Mouse (Mus musculus): ENCODE results near the gene Ptprq. TPM values are rescaled to one million over a fixed set of nuclear protein-coding genes. Genes with fewer than 3 reads are reported as not detected.

Ptprq gene
- total RNA-seq, 1 experiment: 0.04 TPM

GRCm38 (mm10) chr10:107698716-107699115 is 21.1 kb downstream of the Ptprq start:
- H3K9me3 ChIP-seq (ENCODE audit: control insufficient read depth, insufficient read depth, low read depth, low read length): no peaks in the 10 kb centered on the region
- in situ Hi-C loops (cut with MboI; ENCODE audit: low sequenced_read_pairs in 2 of 2, unreplicated experiment in 2 of 2): no loop called here

GRCm38 (mm10) chr10:107697177-107697576 is 22.7 kb downstream of the Ptprq start:
- DNase-seq (ENCODE audit: low read depth, low spot score): no peak
- Histone ChIP-seq H3K9ac (ENCODE audit: insufficient read depth, low read depth, low read length, poor library complexity, severe bottlenecking) (no peak overlapping the region), H3K9me3 (ENCODE audit: control insufficient read depth, insufficient read depth, low read depth, low read length) (no peaks in the 10 kb centered on the region), H3K4me3 (ENCODE audit: insufficient read depth in 1 of 2, low read depth in 1 of 2, low read length in 2 of 2, poor library complexity in 1 of 2, severe bottlenecking in 1 of 2) (no peak overlapping the region), H3K36me3 (ENCODE audit: control insufficient read depth, insufficient read depth, low read length, poor library complexity, severe bottlenecking) (no peaks in the 10 kb centered on the region), H3K27ac (ENCODE audit: insufficient read depth, low read depth, low read length, poor library complexity, severe bottlenecking) (no peak overlapping the region), H3K4me1 (ENCODE audit: control insufficient read depth in 2 of 2, insufficient read depth in 2 of 2, low read length in 2 of 2, poor library complexity in 1 of 2) (no peaks in the 10 kb centered on the region)
- in situ Hi-C loops (cut with MboI; ENCODE audit: low sequenced_read_pairs in 2 of 2, unreplicated experiment in 2 of 2): no loop called here
- TF ChIP-seq ZNF384 (IDR thresholded peaks at IDR 0.05; ENCODE audit: low read depth, low read length): no peak
- TF ChIP-seq MAFK (IDR thresholded peaks at IDR 0.05; ENCODE audit: insufficient read depth, low read depth, low read length): no peak

More at GRCm38 (mm10) chr10:107698716-107699115, 21.1 kb downstream of the Ptprq start:
- H3K4me1 ChIP-seq (ENCODE audit: control insufficient read depth in 2 of 2, insufficient read depth in 2 of 2, low read length in 2 of 2, poor library complexity in 1 of 2): no peaks in the 10 kb centered on the region
- H3K36me3 ChIP-seq (ENCODE audit: control insufficient read depth, insufficient read depth, low read length, poor library complexity, severe bottlenecking): no peaks in the 10 kb centered on the region
- no peak for DNase-seq (ENCODE audit: low read depth, low spot score)
- no peak overlapping the region for H3K4me3 ChIP-seq (ENCODE audit: insufficient read depth in 1 of 2, low read depth in 1 of 2, low read length in 2 of 2, poor library complexity in 1 of 2, severe bottlenecking in 1 of 2)
- no peak overlapping the region for H3K9ac ChIP-seq (ENCODE audit: insufficient read depth, low read depth, low read length, poor library complexity, severe bottlenecking)
- H3K27ac ChIP-seq (ENCODE audit: insufficient read depth, low read depth, low read length, poor library complexity, severe bottlenecking): no peak overlapping the region
- TF ChIP-seq CHD2 (IDR thresholded peaks at IDR 0.05; ENCODE audit: low read depth, low read length) (no peak), ZNF384 (IDR thresholded peaks at IDR 0.05; ENCODE audit: low read depth, low read length) (no peak), MAFK (IDR thresholded peaks at IDR 0.05; ENCODE audit: insufficient read depth, low read depth, low read length) (no peak), HCFC1 (IDR thresholded peaks at IDR 0.05; ENCODE audit: borderline replicate concordance, insufficient read depth, low read length) (no peak), ZC3H11A (IDR thresholded peaks at IDR 0.05; ENCODE audit: borderline replicate concordance, low read depth, low read length) (no peak)

- Histone ChIP-seq H3K9ac (ENCODE audit: insufficient read depth, low read depth, low read length, poor library complexity, severe bottlenecking) (no peak overlapping the region), H3K36me3 (ENCODE audit: control insufficient read depth, insufficient read depth, low read length, poor library complexity, severe bottlenecking) (no peaks in the 10 kb centered on the region), H3K4me3 (ENCODE audit: insufficient read depth in 1 of 2, low read depth in 1 of 2, low read length in 2 of 2, poor library complexity in 1 of 2, severe bottlenecking in 1 of 2) (no peak overlapping the region), H3K27ac (ENCODE audit: insufficient read depth, low read depth, low read length, poor library complexity, severe bottlenecking) (no peak overlapping the region), H3K4me1 (ENCODE audit: control insufficient read depth in 2 of 2, insufficient read depth in 2 of 2, low read length in 2 of 2, poor library complexity in 1 of 2) (no peaks in the 10 kb centered on the region), H3K9me3 (ENCODE audit: control insufficient read depth, insufficient read depth, low read depth, low read length) (no peaks in the 10 kb centered on the region)
- DNase-seq (ENCODE audit: low read depth, low spot score): no peak
- in situ Hi-C loops (cut with MboI; ENCODE audit: low sequenced_read_pairs in 2 of 2, unreplicated experiment in 2 of 2): no loop called here
- TF ChIP-seq ZNF384 (IDR thresholded peaks at IDR 0.05; ENCODE audit: low read depth, low read length) (no peak), CHD2 (IDR thresholded peaks at IDR 0.05; ENCODE audit: low read depth, low read length) (no peak), ZC3H11A (IDR thresholded peaks at IDR 0.05; ENCODE audit: borderline replicate concordance, low read depth, low read length) (no peak), HCFC1 (IDR thresholded peaks at IDR 0.05; ENCODE audit: borderline replicate concordance, insufficient read depth, low read length) (no peak), MAFK (IDR thresholded peaks at IDR 0.05; ENCODE audit: insufficient read depth, low read depth, low read length) (no peak)
Measured at GRCm38 (mm10) chr10:107687382-107687781, 32.5 kb downstream of the Ptprq start.

- H3K9ac ChIP-seq (ENCODE audit: insufficient read depth, low read depth, low read length, poor library complexity, severe bottlenecking): no peak overlapping the region
- no peak for DNase-seq (ENCODE audit: low read depth, low spot score)
- no peak overlapping the region for H3K27ac ChIP-seq (ENCODE audit: insufficient read depth, low read depth, low read length, poor library complexity, severe bottlenecking)
- no peaks in the 10 kb centered on the region for H3K9me3 ChIP-seq (ENCODE audit: control insufficient read depth, insufficient read depth, low read depth, low read length)
- H3K4me3 ChIP-seq (ENCODE audit: insufficient read depth in 1 of 2, low read depth in 1 of 2, low read length in 2 of 2, poor library complexity in 1 of 2, severe bottlenecking in 1 of 2): no peak overlapping the region
- no peaks in the 10 kb centered on the region for H3K36me3 ChIP-seq (ENCODE audit: control insufficient read depth, insufficient read depth, low read length, poor library complexity, severe bottlenecking)
- H3K4me1 ChIP-seq (ENCODE audit: control insufficient read depth in 2 of 2, insufficient read depth in 2 of 2, low read length in 2 of 2, poor library complexity in 1 of 2): no peaks in the 10 kb centered on the region
- in situ Hi-C loops (cut with MboI; ENCODE audit: low sequenced_read_pairs in 2 of 2, unreplicated experiment in 2 of 2): no loop called here
- TF ChIP-seq MAFK (IDR thresholded peaks at IDR 0.05; ENCODE audit: insufficient read depth, low read depth, low read length) (no peak), ZNF384 (IDR thresholded peaks at IDR 0.05; ENCODE audit: low read depth, low read length) (no peak), ZC3H11A (IDR thresholded peaks at IDR 0.05; ENCODE audit: borderline replicate concordance, low read depth, low read length) (no peak), CHD2 (IDR thresholded peaks at IDR 0.05; ENCODE audit: low read depth, low read length) (no peak), HCFC1 (IDR thresholded peaks at IDR 0.05; ENCODE audit: borderline replicate concordance, insufficient read depth, low read length) (no peak)
Measured at GRCm38 (mm10) chr10:107675994-107676393, 43.9 kb downstream of the Ptprq start.
